Mouse (Mus musculus) forebrain, embryonic 15.5 days (tissue): ENCODE data around the gene Itgav. TPM values are rescaled to one million over a fixed set of nuclear protein-coding genes. Genes with fewer than 3 reads are reported as not detected.

Experiments used
- ATAC-seq: fragments of 200-750 bp; cut with Nextera tagmentation; replicated peaks from 2 replicates; pipeline ENCODE4 v1.8.0; 2017; ENCODE audit warnings: mild to moderate bottlenecking, moderate TSS enrichment, moderate library complexity
- H3K27ac ChIP-seq: fragments of 300-500 bp; sonication (generic); replicated peaks from 2 replicates; pipeline ENCODE4 v1.5.1; 2015; ENCODE audit warnings: mild to moderate bottlenecking, inconsistent platforms
- H3K27me3 ChIP-seq: fragments of 300-500 bp; sonication (generic); 2 replicates; pipeline ENCODE4 v1.6.1; 2015; ENCODE audit warnings: inconsistent platforms
- H3K36me3 ChIP-seq: fragments of 300-500 bp; sonication (generic); 2 replicates; pipeline ENCODE4 v1.6.1; 2015; ENCODE audit warnings: mild to moderate bottlenecking, inconsistent platforms
- H3K4me1 ChIP-seq: fragments of 300-500 bp; sonication (generic); 2 replicates; pipeline ENCODE4 v1.6.1; 2015; ENCODE audit warnings: inconsistent platforms
- H3K4me2 ChIP-seq: fragments of 300-500 bp; sonication (generic); replicated peaks from 2 replicates; pipeline ENCODE4 v1.6.1; 2015; ENCODE audit warnings: mild to moderate bottlenecking, inconsistent platforms
- H3K4me3 ChIP-seq: fragments of 300-500 bp; sonication (generic); 2 replicates; pipeline ENCODE4 v1.5.1; 2015; ENCODE audit warnings: mild to moderate bottlenecking, inconsistent platforms
- H3K9ac ChIP-seq: fragments of 300-500 bp; sonication (generic); replicated peaks from 2 replicates; pipeline ENCODE4 v1.6.1; 2015; ENCODE audit warnings: mild to moderate bottlenecking, inconsistent platforms
- H3K9me3 ChIP-seq: fragments of 300-500 bp; sonication (generic); 2 replicates; pipeline ENCODE4 v1.6.1; 2016; ENCODE audit warnings: inconsistent platforms
- WGBS: fragments of 180-500 bp; shearing (Covaris S2); methylation state at CpG from one replicate; pipeline ENCODE4 v1.1.7; 2015; ENCODE audit warnings: mixed read lengths; 5-methylcytosine and 5-hydroxymethylcytosine counted together
- polyA plus RNA-seq: library from polyadenylated mRNA; unstranded; fragments of >200 nt; fragmentation: Nextera tagmentation; extraction: Ambion mirVana; gene quantifications from 2 replicates; pipeline ENCODE4 v1.2.1, GENCODE M21; 2015

The Itgav gene
- polyA plus RNA-seq, 1 experiment from 2014 or later, result 19.9 TPM

DNA sequence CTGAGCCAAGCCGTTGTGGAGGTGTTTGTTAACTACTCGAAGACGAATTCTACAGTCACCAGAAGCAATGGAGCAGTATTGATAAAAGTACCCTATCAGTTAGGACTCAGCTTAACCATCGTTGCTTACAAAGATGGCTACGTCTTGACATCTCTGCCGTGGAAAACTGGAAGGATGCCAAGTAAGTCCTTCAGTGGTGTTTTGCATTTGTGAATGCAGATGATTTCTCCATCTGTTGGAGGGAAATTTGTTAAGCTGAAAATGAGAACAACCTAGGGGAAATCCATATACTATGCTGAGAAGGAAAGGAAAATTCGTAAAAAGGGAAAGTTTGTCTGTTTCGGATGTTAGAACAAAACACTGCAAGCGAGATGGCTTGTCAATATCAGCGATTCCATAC lies 129.2 kb downstream of the Itgav start:
- H3K27me3 ChIP-seq, result no peaks in the 10 kb centered on the region
- H3K4me1 ChIP-seq, result 0 out of 2 replicates have a peak, but pooled peaks cover 4% of the 10 kb centered on the region
- H3K9me3 ChIP-seq, result no peaks in the 10 kb centered on the region
- 0 out of 2 replicates have a peak, but pooled peaks have one; percentile 39 for ATAC-seq
- no peaks in the 10 kb centered on the region for H3K36me3 ChIP-seq
- peak overlapping the region; percentile 41; the same call in 1 of the 2 replicates for H3K27ac ChIP-seq
- 68% methylated on average over 10 of the region's 10 CpGs for WGBS
- H3K4me3 ChIP-seq, result no peak overlapping the region
- no peak overlapping the region for H3K9ac ChIP-seq
- H3K4me2 ChIP-seq, result no peak overlapping the region

- Histone ChIP-seq H3K36me3 (0 out of 2 replicates have a peak, but pooled peaks cover 2% of the 10 kb centered on the region), H3K9me3 (no peaks in the 10 kb centered on the region), H3K4me3 (no peak overlapping the region), H3K4me1 (0 out of 2 replicates have a peak, but pooled peaks cover 2% of the 10 kb centered on the region), H3K27ac (no peak overlapping the region), H3K4me2 (no peak overlapping the region), H3K27me3 (no peaks in the 10 kb centered on the region), H3K9ac (no peak overlapping the region)
- no peak for ATAC-seq
- 83% methylated on average over 4 of the region's 4 CpGs for WGBS
Observed at GRCm38 (mm10) chr2:83856236-83856635, 132.0 kb downstream of the Itgav start.

Other genes with a start within 250 kb of the Itgav start
- 162 and 177 TPM in 2 replicates for gene Zc3h15, start 80.0 kb upstream of the Itgav start, polyA plus RNA-seq
- gene Fam171b, start 88.2 kb downstream of the Itgav start, polyA plus RNA-seq, result 63.5 and 67.5 TPM in 2 replicates
- gene Zswim2, start 216.8 kb downstream of the Itgav start, polyA plus RNA-seq, result 0.10 TPM in 1 of 2 replicates, not detected in the other
- not detected in 2 replicates for gene Gm13698, start 231.3 kb downstream of the Itgav start, polyA plus RNA-seq
- not detected in 2 replicates for gene Gm13693, start 237.1 kb downstream of the Itgav start, polyA plus RNA-seq
- gene Gm13695, start 242.9 kb downstream of the Itgav start, polyA plus RNA-seq, result not detected in 2 replicates
- gene Gm13696, start 248.7 kb downstream of the Itgav start, polyA plus RNA-seq, result not detected in 2 replicates